Mouse (Mus musculus): ENCODE measurements around the gene Cx3cr1.

DNA sequence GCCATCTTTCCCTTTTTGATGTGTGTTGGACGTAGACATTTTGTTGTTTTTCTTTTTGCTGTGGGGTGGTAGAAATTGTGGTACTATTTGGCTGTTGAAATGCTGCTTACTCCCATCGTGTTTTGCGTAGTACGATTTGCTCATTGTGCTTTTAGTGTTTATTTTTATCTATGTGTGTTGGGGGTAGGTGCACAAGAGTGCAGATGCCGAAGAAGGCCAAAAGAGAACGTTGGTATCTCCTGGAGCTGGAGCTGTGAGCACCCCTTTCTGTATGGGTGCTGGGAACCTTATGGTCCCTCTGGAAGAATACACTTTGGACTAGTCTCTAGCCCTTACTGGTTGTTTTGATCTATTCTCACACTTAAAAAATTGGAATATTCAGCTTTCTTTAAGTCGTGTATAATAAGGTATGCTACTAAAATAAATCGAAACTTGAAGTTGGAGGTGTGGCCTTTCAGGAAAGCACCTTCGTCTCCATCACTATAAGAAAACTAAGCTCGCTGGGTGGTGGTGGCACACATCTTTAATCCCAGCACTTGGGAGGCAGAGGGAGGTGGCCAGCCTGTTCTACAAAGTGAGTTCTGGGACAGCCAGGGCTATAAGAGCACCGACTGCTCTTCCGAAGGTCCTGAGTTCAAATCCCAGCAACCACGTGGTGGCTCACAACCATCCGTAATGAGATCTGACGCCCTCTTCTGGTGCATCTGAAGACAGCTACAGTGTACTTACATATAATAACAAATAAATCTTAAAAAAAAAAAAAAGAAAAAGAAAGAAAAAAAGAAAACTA is 41.7 kb upstream of the Cx3cr1 start:
- TF ChIP-seq CTCF (IDR thresholded peaks at IDR 0.05; ENCODE audit: low read depth) = no peak
- no peak for TF ChIP-seq EP300 (IDR thresholded peaks at IDR 0.05; ENCODE audit: low read depth)

All from liver, postnatal 0 days (tissue).